Mouse (Mus musculus) MEL (cell line): ENCODE measurements at regions not wholly inside any gene's neighbourhood (a gene's known extent, or its start where the extent isn't known, plus 50 kb on each side); places are given as distances from the start of the nearest gene placed in this dataset.

Source experiments
- CHD1 ChIP-seq: IDR thresholded peaks from 2 replicates; pipeline ENCODE4 v1.6.1; 2012; ENCODE audit warnings: low read depth, mild to moderate bottlenecking, inconsistent platforms, low read length, improper control_type of control experiment
- CTCF ChIP-seq, 3 experiments: IDR thresholded peaks in 2 of 3; conservative IDR thresholded peaks in 1 of 3; 2 replicates each; pipeline ENCODE4 v1.5.1; 2011 to 2012; ENCODE audit warnings: low read length in 3 of 3, low read depth in 2 of 3, mild to moderate bottlenecking in 2 of 3, improper control_type of control experiment in 1 of 3, inconsistent platforms in 1 of 3, mixed read lengths in 1 of 3, moderate library complexity in 1 of 3; ENCODE audit not compliant: control insufficient read depth in 1 of 3, insufficient read depth in 1 of 3, poor library complexity in 1 of 3, severe bottlenecking in 1 of 3
- GATA1 ChIP-seq: IDR thresholded peaks from 2 replicates; pipeline ENCODE4 v1.6.1; 2011; ENCODE audit warnings: low read depth, low read length, improper control_type of control experiment
- JUND ChIP-seq: IDR thresholded peaks from 2 replicates; pipeline ENCODE4 v1.6.1; 2011; ENCODE audit warnings: low read depth, mild to moderate bottlenecking, improper control_type of control experiment, low read length
- MYC ChIP-seq: IDR thresholded peaks from 2 replicates; pipeline ENCODE4 v1.6.1; 2011; ENCODE audit warnings: low read depth, mild to moderate bottlenecking, low read length, improper control_type of control experiment, moderate library complexity
- POLR2A ChIP-seq, 2 experiments: IDR thresholded peaks; 2 replicates each; pipeline ENCODE4 v1.6.1; 2011 to 2012; ENCODE audit warnings: low read length in 2 of 2, mild to moderate bottlenecking in 2 of 2, control low read depth in 1 of 2, improper control_type of control experiment in 1 of 2, low read depth in 1 of 2, moderate library complexity in 1 of 2; ENCODE audit not compliant: control insufficient read depth in 1 of 2, insufficient read depth in 1 of 2, poor library complexity in 1 of 2
- RAD21 ChIP-seq: IDR thresholded peaks from 2 replicates; pipeline ENCODE4 v1.6.1; 2011; ENCODE audit warnings: mild to moderate bottlenecking, low read depth, low read length, improper control_type of control experiment
- SMC3 ChIP-seq: IDR thresholded peaks from 2 replicates; pipeline ENCODE4 v1.6.1; 2011; ENCODE audit warnings: low read depth, low read length, improper control_type of control experiment
- USF1 ChIP-seq: IDR thresholded peaks from 2 replicates; pipeline ENCODE4 v1.6.1; 2014; ENCODE audit warnings: low read depth, mild to moderate bottlenecking, inconsistent platforms, low read length, improper control_type of control experiment, moderate library complexity

- no peak for TF ChIP-seq CHD1
- no peak for TF ChIP-seq CTCF (IDR thresholded peaks at IDR 0.05 in 2 of 3, conservative IDR thresholded peaks at IDR 0.05 in 1 of 3; ENCODE audit: control insufficient read depth in 1 of 3, insufficient read depth in 1 of 3, low read depth in 2 of 3, low read length in 3 of 3, poor library complexity in 1 of 3, severe bottlenecking in 1 of 3)
- no peak for TF ChIP-seq USF1
- TF ChIP-seq JUND, result no peak
- TF ChIP-seq MYC, result no peak
- TF ChIP-seq POLR2A (IDR thresholded peaks at IDR 0.05; ENCODE audit: control insufficient read depth in 1 of 2, insufficient read depth in 1 of 2, low read depth in 1 of 2, low read length in 2 of 2, poor library complexity in 1 of 2), result no peak
- no peak for TF ChIP-seq RAD21
- no peak for TF ChIP-seq GATA1
- TF ChIP-seq SMC3, result no peak
Observed at GRCm38 (mm10) chr19:36242946-36243345, 105.2 kb upstream of the Pcgf5 start.
